Mouse (Mus musculus) liver, embryonic 14.5 days (tissue): ENCODE measurements around the gene Gm13043. TPM values are rescaled to one million over a fixed set of nuclear protein-coding genes. Genes with fewer than 3 reads are reported as not detected.
"Not testable (repeated sequence)": the region's sequence is repeated elsewhere in the genome, so short reads cannot be mapped to it uniquely, and the experiment has no call there.

Source experiments
- ATAC-seq: fragments of 200-750 bp; cut with Nextera tagmentation; 2 replicates; pipeline ENCODE4 v1.8.0; 2017; ENCODE audit warnings: moderate number of reproducible peaks, mild to moderate bottlenecking, moderate library complexity; ENCODE audit not compliant: insufficient read depth
- DNase-seq, 3 experiments: peaks; one replicate each; pipeline ENCODE4 v3.0.0-alpha.2; 2012 to 2013; ENCODE audit warnings: low read depth in 3 of 3, low spot score in 3 of 3
- H3K27ac ChIP-seq: fragments of 300-500 bp; sonication (generic); 2 replicates; pipeline ENCODE4 v1.5.1; 2014; ENCODE audit warnings: moderate library complexity, mild to moderate bottlenecking, control low read depth, inconsistent platforms
- H3K27me3 ChIP-seq: fragments of 300-500 bp; sonication (generic); 2 replicates; pipeline ENCODE4 v1.6.1; 2014; ENCODE audit warnings: mild to moderate bottlenecking, low read length, moderate library complexity; ENCODE audit not compliant: control insufficient read depth, insufficient read depth
- H3K36me3 ChIP-seq: fragments of 300-500 bp; sonication (generic); replicated peaks from 2 replicates; pipeline ENCODE4 v1.6.1; 2014; ENCODE audit warnings: low read depth; ENCODE audit not compliant: control insufficient read depth, insufficient read depth
- H3K4me1 ChIP-seq, 2 experiments: fragments of 200-500 bp in 1 of 2; fragments of 300-500 bp in 1 of 2; sonication (generic) in 1 of 2; replicated peaks; 2 replicates each; pipeline ENCODE4 v1.6.1; 2012 to 2014; ENCODE audit warnings: antibody characterized with exemption in 1 of 2, inconsistent platforms in 1 of 2, low read length in 1 of 2; ENCODE audit not compliant: control insufficient read depth in 2 of 2, insufficient read depth in 2 of 2
- H3K4me2 ChIP-seq: fragments of 300-500 bp; sonication (generic); 2 replicates; pipeline ENCODE4 v1.6.1; 2014; ENCODE audit warnings: low read depth, mild to moderate bottlenecking, control low read depth, moderate library complexity
- H3K4me3 ChIP-seq, 2 experiments: fragments of 200-500 bp in 1 of 2; fragments of 300-500 bp in 1 of 2; sonication (generic) in 1 of 2; 2 replicates each; pipeline ENCODE4 v1.5.1; 2012 to 2014; ENCODE audit warnings: low read depth in 2 of 2, low read length in 2 of 2, mild to moderate bottlenecking in 2 of 2, control low read depth in 1 of 2, inconsistent platforms in 1 of 2, moderate library complexity in 1 of 2; ENCODE audit not compliant: insufficient read depth in 1 of 2
- H3K9ac ChIP-seq: fragments of 300-500 bp; sonication (generic); replicated peaks from 2 replicates; pipeline ENCODE4 v1.6.1; 2014; ENCODE audit warnings: mild to moderate bottlenecking, control low read depth, moderate library complexity
- H3K9me3 ChIP-seq: fragments of 300-500 bp; sonication (generic); 2 replicates; pipeline ENCODE4 v1.6.1; 2016; ENCODE audit warnings: low read length, mixed read lengths; ENCODE audit not compliant: control insufficient read depth
- CTCF ChIP-seq: IDR thresholded peaks from 2 replicates; pipeline ENCODE4 v1.5.1; 2016; ENCODE audit warnings: antibody characterized with exemption, low read depth, control low read depth
- EP300 ChIP-seq: IDR thresholded peaks from 2 replicates; pipeline ENCODE4 v1.6.1; 2016; ENCODE audit warnings: antibody characterized with exemption, low read depth
- WGBS: fragments of 180-500 bp; shearing (Covaris S2); extraction: QIAGEN DNeasy Blood & Tissue Kit; methylation state at CpG from one replicate; pipeline ENCODE4 v1.1.7; 2014; ENCODE audit not compliant: insufficient replicate concordance; 5-methylcytosine and 5-hydroxymethylcytosine counted together
- polyA plus RNA-seq, 2 experiments: library from polyadenylated mRNA; depleted of rRNA in 1 of 2; stranded (reverse) in 1 of 2; unstranded in 1 of 2; fragments of >200 nt; fragmentation: Nextera tagmentation in 1 of 2; extraction: Ambion mirVana in 1 of 2; gene quantifications; 2 replicates each; pipeline versions ENCODE4 v1.2.1 to v1.2.3; 2012 to 2014

Gene Gm13043
- polyA plus RNA-seq (2012; rRNA removed) = not detected in 2 replicates
- polyA plus RNA-seq (2014; fragmentation: Nextera tagmentation; extraction: Ambion mirVana) = not detected in 2 replicates

DNA sequence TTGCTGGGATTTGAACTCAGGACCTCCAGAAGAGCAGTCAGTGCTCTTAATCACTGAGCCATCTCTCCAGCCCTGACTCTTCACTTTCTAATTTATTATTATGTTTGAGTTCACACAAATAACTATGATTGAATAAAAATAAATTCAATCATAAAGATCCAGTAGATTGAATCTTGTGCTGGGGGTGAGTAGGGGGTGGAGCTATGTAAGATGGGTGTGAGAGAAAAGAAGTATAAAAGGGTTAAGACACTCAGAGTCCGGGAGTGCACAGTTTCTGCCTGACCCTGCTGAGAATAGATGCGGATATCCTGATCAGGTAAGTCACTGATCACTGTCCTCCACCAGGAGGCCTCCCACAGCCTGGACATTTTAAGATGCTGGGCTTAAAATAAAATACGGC is at the start of gene Gm13043:
Gm13043 (plus strand) TSS at position 301 of the 400 bp plus-strand sequence.
- Histone ChIP-seq H3K4me2 (no peak within 1 kb of the TSS), H3K27ac (no peak within 1 kb of the TSS), H3K27me3 (no peaks in the 10 kb centered on the region), H3K36me3 (no peaks in the 10 kb centered on the region), H3K9ac (no peak within 1 kb of the TSS), H3K9me3 (no peaks in the 10 kb centered on the region), H3K4me3 (no peak within 1 kb of the TSS), H3K4me1 (no peaks in the 10 kb centered on the region)
- no peak for DNase-seq
- no peak for ATAC-seq
- no peak for TF ChIP-seq EP300
- TF ChIP-seq CTCF = no peak
- WGBS = 62% methylated on average over 3 of the region's 3 CpGs

DNA sequence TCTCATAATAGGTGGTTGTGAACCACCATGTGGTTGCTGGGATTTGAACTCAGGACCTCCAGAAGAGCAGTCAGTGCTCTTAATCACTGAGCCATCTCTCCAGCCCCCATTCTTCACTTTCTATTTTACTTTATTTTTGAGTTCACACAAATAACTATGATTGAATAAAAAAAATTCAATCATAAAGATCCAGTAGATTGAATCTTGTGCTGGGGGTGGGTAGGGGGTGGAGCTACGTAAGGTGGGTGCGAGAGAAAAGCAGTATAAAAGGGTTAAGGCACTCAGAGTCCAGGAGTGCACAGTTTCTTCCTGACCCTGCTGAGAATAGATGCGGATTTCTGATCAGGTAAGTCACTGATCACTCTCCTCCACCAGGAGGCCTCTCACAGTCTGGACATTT is 24.5 kb downstream of the Gm13043 start, which contains the start of gene Gm13040:
Gm13040 (plus strand) TSS at position 301 of the 400 bp plus-strand sequence.
- H3K4me1 ChIP-seq, H3K9me3 ChIP-seq, H3K4me3 ChIP-seq, H3K9ac ChIP-seq, DNase-seq, ATAC-seq, H3K36me3 ChIP-seq, H3K4me2 ChIP-seq, H3K27me3 ChIP-seq, H3K27ac ChIP-seq: not testable (repeated sequence)
- no CpG with 5 or more reads among the region's 3 CpGs for WGBS

DNA sequence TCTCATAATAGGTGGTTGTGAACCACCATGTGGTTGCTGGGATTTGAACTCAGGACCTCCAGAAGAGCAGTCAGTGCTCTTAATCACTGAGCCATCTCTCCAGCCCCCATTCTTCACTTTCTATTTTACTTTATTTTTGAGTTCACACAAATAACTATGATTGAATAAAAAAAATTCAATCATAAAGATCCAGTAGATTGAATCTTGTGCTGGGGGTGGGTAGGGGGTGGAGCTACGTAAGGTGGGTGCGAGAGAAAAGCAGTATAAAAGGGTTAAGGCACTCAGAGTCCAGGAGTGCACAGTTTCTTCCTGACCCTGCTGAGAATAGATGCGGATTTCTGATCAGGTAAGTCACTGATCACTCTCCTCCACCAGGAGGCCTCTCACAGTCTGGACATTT is 40.3 kb downstream of the Gm13043 start, which contains the start of the genes BC080695 and Gm13057:
BC080695 (plus strand) TSS at position 301 of the 400 bp plus-strand sequence.
Gm13057 (plus strand) TSS at position 310 of the 400 bp plus-strand sequence.
- not testable (repeated sequence) for H3K27me3 ChIP-seq, H3K4me3 ChIP-seq, DNase-seq, H3K36me3 ChIP-seq, H3K27ac ChIP-seq, H3K9me3 ChIP-seq, H3K9ac ChIP-seq, ATAC-seq, H3K4me1 ChIP-seq, H3K4me2 ChIP-seq
- no CpG with 5 or more reads among the region's 3 CpGs for WGBS

Other genes with a start within 250 kb of the Gm13043 start
- gene Pdpn, start 211.8 kb upstream of the Gm13043 start, polyA plus RNA-seq (2012; rRNA removed) = 0.29 and 0.47 TPM in 2 replicates
- 0.95 and 1.0 TPM in 2 replicates for gene Pdpn, start 211.8 kb upstream of the Gm13043 start, polyA plus RNA-seq (2014; fragmentation: Nextera tagmentation; extraction: Ambion mirVana)
- gene Lrrc38, start 161.6 kb upstream of the Gm13043 start, polyA plus RNA-seq (2012; rRNA removed) = not detected in 2 replicates
- gene Lrrc38, start 161.6 kb upstream of the Gm13043 start, polyA plus RNA-seq (2014; fragmentation: Nextera tagmentation; extraction: Ambion mirVana) = not detected in 2 replicates
- gene Pramel1, start 116.9 kb upstream of the Gm13043 start, polyA plus RNA-seq (2012; rRNA removed) = not detected in 2 replicates
- gene Pramel1, start 116.9 kb upstream of the Gm13043 start, polyA plus RNA-seq (2014; fragmentation: Nextera tagmentation; extraction: Ambion mirVana) = not detected in 2 replicates
- gene Pramef8, start 98.9 kb upstream of the Gm13043 start, polyA plus RNA-seq (2012; rRNA removed) = 1.5 TPM in 2 replicates
- gene Pramef8, start 98.9 kb upstream of the Gm13043 start, polyA plus RNA-seq (2014; fragmentation: Nextera tagmentation; extraction: Ambion mirVana) = 2.2 and 2.4 TPM in 2 replicates
- not detected in 2 replicates for gene Oog4, start 61.0 kb upstream of the Gm13043 start, polyA plus RNA-seq (2012; rRNA removed)
- gene Oog4, start 61.0 kb upstream of the Gm13043 start, polyA plus RNA-seq (2014; fragmentation: Nextera tagmentation; extraction: Ambion mirVana) = not detected in 2 replicates
- not detected in 2 replicates for gene Gm13040, start 24.6 kb downstream of the Gm13043 start, polyA plus RNA-seq (2012; rRNA removed)
- gene Gm13040, start 24.6 kb downstream of the Gm13043 start, polyA plus RNA-seq (2014; fragmentation: Nextera tagmentation; extraction: Ambion mirVana) = not detected in 2 replicates
- gene BC080695, start 40.4 kb downstream of the Gm13043 start, polyA plus RNA-seq (2012; rRNA removed) = not detected in 2 replicates
- gene BC080695, start 40.4 kb downstream of the Gm13043 start, polyA plus RNA-seq (2014; fragmentation: Nextera tagmentation; extraction: Ambion mirVana) = not detected in 2 replicates
- not detected in 2 replicates for gene Gm13057, start 40.4 kb downstream of the Gm13043 start, polyA plus RNA-seq (2012; rRNA removed)
- not detected in 2 replicates for gene Gm13057, start 40.4 kb downstream of the Gm13043 start, polyA plus RNA-seq (2014; fragmentation: Nextera tagmentation; extraction: Ambion mirVana)
- gene Gm13083, start 103.7 kb downstream of the Gm13043 start, polyA plus RNA-seq (2012; rRNA removed) = not detected in 2 replicates
- not detected in 2 replicates for gene Gm13083, start 103.7 kb downstream of the Gm13043 start, polyA plus RNA-seq (2014; fragmentation: Nextera tagmentation; extraction: Ambion mirVana)
- gene Gm13088, start 145.9 kb downstream of the Gm13043 start, polyA plus RNA-seq (2012; rRNA removed) = not detected in 2 replicates
- not detected in 2 replicates for gene Gm13088, start 145.9 kb downstream of the Gm13043 start, polyA plus RNA-seq (2014; fragmentation: Nextera tagmentation; extraction: Ambion mirVana)
- not detected in 2 replicates for gene Gm13089, start 191.4 kb downstream of the Gm13043 start, polyA plus RNA-seq (2012; rRNA removed)
- gene Gm13089, start 191.4 kb downstream of the Gm13043 start, polyA plus RNA-seq (2014; fragmentation: Nextera tagmentation; extraction: Ambion mirVana) = not detected in 2 replicates
- not detected in 2 replicates for gene Gm13078, start 208.1 kb downstream of the Gm13043 start, polyA plus RNA-seq (2012; rRNA removed)
- gene Gm13078, start 208.1 kb downstream of the Gm13043 start, polyA plus RNA-seq (2014; fragmentation: Nextera tagmentation; extraction: Ambion mirVana) = not detected in 2 replicates